Mouse (Mus musculus) kidney, adult 18-20 months (tissue): ENCODE results near the gene Kcnb1.

Source experiments
- DNase-seq: peaks from one replicate; pipeline ENCODE4 v3.0.0; 2021

Gene Kcnb1

GRCm38 (mm10) chr2:167162516-167163021, 27.4 kb downstream of the Kcnb1 start:
- DNase-seq: no peak

- no peak for DNase-seq
Measured at GRCm38 (mm10) chr2:167159721-167160120, 30.2 kb downstream of the Kcnb1 start.

- no peak for DNase-seq
Measured at GRCm38 (mm10) chr2:167158780-167159179, 31.2 kb downstream of the Kcnb1 start.

- no peak for DNase-seq
Measured at GRCm38 (mm10) chr2:167156118-167156715, 33.7 kb downstream of the Kcnb1 start.

- DNase-seq: no peak
Measured at GRCm38 (mm10) chr2:167155541-167155973, 34.4 kb downstream of the Kcnb1 start.

- DNase-seq: no peak
Measured at GRCm38 (mm10) chr2:167150880-167151279, 39.1 kb downstream of the Kcnb1 start.

GRCm38 (mm10) chr2:167150135-167150534, 39.8 kb downstream of the Kcnb1 start:
- no peak for DNase-seq

- no peak for DNase-seq
Measured at GRCm38 (mm10) chr2:167149035-167149434, 40.9 kb downstream of the Kcnb1 start.

- DNase-seq: no peak
Measured at GRCm38 (mm10) chr2:167147708-167148107, 42.2 kb downstream of the Kcnb1 start.

GRCm38 (mm10) chr2:167145904-167146303, 44.1 kb downstream of the Kcnb1 start:
- DNase-seq: no peak

GRCm38 (mm10) chr2:167144439-167145307, 45.3 kb downstream of the Kcnb1 start:
- DNase-seq: no peak

- no peak for DNase-seq
Measured at GRCm38 (mm10) chr2:167143914-167144313, 46.0 kb downstream of the Kcnb1 start.

- no peak for DNase-seq
Measured at GRCm38 (mm10) chr2:167142282-167142681, 47.7 kb downstream of the Kcnb1 start.

GRCm38 (mm10) chr2:167141810-167142209, 48.1 kb downstream of the Kcnb1 start:
- DNase-seq: no peak

- no peak for DNase-seq
Measured at GRCm38 (mm10) chr2:167139801-167140269, 50.1 kb downstream of the Kcnb1 start.

- DNase-seq: no peak
Measured at GRCm38 (mm10) chr2:167138611-167139010, 51.3 kb downstream of the Kcnb1 start.

GRCm38 (mm10) chr2:167136909-167137308, 53.0 kb downstream of the Kcnb1 start:
- DNase-seq: no peak

- DNase-seq: no peak
Measured at GRCm38 (mm10) chr2:167132041-167132440, 57.9 kb downstream of the Kcnb1 start.

- DNase-seq: no peak
Measured at GRCm38 (mm10) chr2:167130050-167130770, 59.7 kb downstream of the Kcnb1 start.

GRCm38 (mm10) chr2:167129608-167129955, 60.4 kb downstream of the Kcnb1 start:
- peak; percentile 18 for DNase-seq

GRCm38 (mm10) chr2:167128699-167129607, 61.0 kb downstream of the Kcnb1 start:
- DNase-seq: peak; percentile 49

- DNase-seq: no peak
Measured at GRCm38 (mm10) chr2:167127404-167127803, 62.6 kb downstream of the Kcnb1 start.
